Mouse (Mus musculus): ENCODE data around the gene Mcmbp. TPM values are rescaled to one million over a fixed set of nuclear protein-coding genes. Genes with fewer than 3 reads are reported as not detected.
A peak's percentile ranks its signal among the peaks of the same experiment; 100 is the strongest.

The Mcmbp gene
- polyA plus RNA-seq, 1 experiment = 15.6 TPM

- H3K4me1 ChIP-seq (ENCODE audit: control insufficient read depth, insufficient read depth, low read length) = peaks cover 7% of the 10 kb centered on the region; the same call in 1 of the 2 replicates
- no peak overlapping the region for H3K27ac ChIP-seq (ENCODE audit: insufficient read depth, low read length)
These were observed 8.5 kb upstream of the Mcmbp start for GRCm38 (mm10) chr7:128748758-128749157.

GRCm38 (mm10) chr7:128746151-128746550 lies 5.9 kb upstream of the Mcmbp start:
- peaks cover 7% of the 10 kb centered on the region; the same call in 1 of the 2 replicates for H3K4me1 ChIP-seq (ENCODE audit: control insufficient read depth, insufficient read depth, low read length)
- H3K4me3 ChIP-seq (ENCODE audit: insufficient read depth, low read length) = peak overlapping the region; percentile 65; the same call in 1 of the 2 replicates

More at GRCm38 (mm10) chr7:128748758-128749157, 8.5 kb upstream of the Mcmbp start:
- no peak for TF ChIP-seq CTCF (IDR thresholded peaks at IDR 0.05; ENCODE audit: extremely low read depth, insufficient read depth, low read length)
- TF ChIP-seq POLR2A (IDR thresholded peaks at IDR 0.05; ENCODE audit: extremely low read depth, insufficient read depth, low read length) = no peak
- no peak overlapping the region for H3K4me3 ChIP-seq (ENCODE audit: insufficient read depth, low read length)

GRCm38 (mm10) chr7:128744684-128745485 lies 4.6 kb upstream of the Mcmbp start, which contains the start of gene Sec23ip:
TSS of gene Sec23ip (plus strand) at chr7:128744943.
- Histone ChIP-seq H3K4me3 (ENCODE audit: insufficient read depth, low read length) (peak within 1 kb of the TSS; percentile 65), H3K4me1 (ENCODE audit: control insufficient read depth, insufficient read depth, low read length) (peaks cover 7% of the 10 kb centered on the region; the same call in 1 of the 2 replicates), H3K27ac (ENCODE audit: insufficient read depth, low read length) (no peak within 1 kb of the TSS)
- TF ChIP-seq POLR2A (IDR thresholded peaks at IDR 0.05; ENCODE audit: extremely low read depth, insufficient read depth, low read length) (peak; percentile 94), CTCF (IDR thresholded peaks at IDR 0.05; ENCODE audit: extremely low read depth, insufficient read depth, low read length) (no peak)

More at GRCm38 (mm10) chr7:128746151-128746550, 5.9 kb upstream of the Mcmbp start:
- no peak for TF ChIP-seq POLR2A (IDR thresholded peaks at IDR 0.05; ENCODE audit: extremely low read depth, insufficient read depth, low read length)
- no peak for TF ChIP-seq CTCF (IDR thresholded peaks at IDR 0.05; ENCODE audit: extremely low read depth, insufficient read depth, low read length)
- H3K27ac ChIP-seq (ENCODE audit: insufficient read depth, low read length) = no peak overlapping the region

- no peak overlapping the region for H3K27ac ChIP-seq (ENCODE audit: insufficient read depth, low read length)
- peaks cover 7% of the 10 kb centered on the region; the same call in 1 of the 2 replicates for H3K4me1 ChIP-seq (ENCODE audit: control insufficient read depth, insufficient read depth, low read length)
- TF ChIP-seq POLR2A (IDR thresholded peaks at IDR 0.05; ENCODE audit: extremely low read depth, insufficient read depth, low read length) (no peak), CTCF (IDR thresholded peaks at IDR 0.05; ENCODE audit: extremely low read depth, insufficient read depth, low read length) (no peak)
- H3K4me3 ChIP-seq (ENCODE audit: insufficient read depth, low read length) = no peak overlapping the region
These were observed 3.6 kb upstream of the Mcmbp start for GRCm38 (mm10) chr7:128743898-128744297.

- TF ChIP-seq POLR2A (IDR thresholded peaks at IDR 0.05; ENCODE audit: extremely low read depth, insufficient read depth, low read length) = no peak
- TF ChIP-seq CTCF (IDR thresholded peaks at IDR 0.05; ENCODE audit: extremely low read depth, insufficient read depth, low read length) = no peak
- Histone ChIP-seq H3K27ac (ENCODE audit: insufficient read depth, low read length) (peak overlapping the region; percentile 73; the same call in 1 of the 2 replicates), H3K4me1 (ENCODE audit: control insufficient read depth, insufficient read depth, low read length) (peaks cover 4% of the 10 kb centered on the region; the same call in 1 of the 2 replicates), H3K4me3 (ENCODE audit: insufficient read depth, low read length) (peak overlapping the region; percentile 67)
These were observed 625 bp downstream of the Mcmbp start for GRCm38 (mm10) chr7:128739462-128740277.

- Histone ChIP-seq H3K4me3 (ENCODE audit: insufficient read depth, low read length) (peak overlapping the region; percentile 67), H3K27ac (ENCODE audit: insufficient read depth, low read length) (no peak overlapping the region), H3K4me1 (ENCODE audit: control insufficient read depth, insufficient read depth, low read length) (peaks cover 4% of the 10 kb centered on the region; the same call in 1 of the 2 replicates)
- no peak for TF ChIP-seq POLR2A (IDR thresholded peaks at IDR 0.05; ENCODE audit: extremely low read depth, insufficient read depth, low read length)
- TF ChIP-seq CTCF (IDR thresholded peaks at IDR 0.05; ENCODE audit: extremely low read depth, insufficient read depth, low read length) = no peak
These were observed 1.2 kb downstream of the Mcmbp start for GRCm38 (mm10) chr7:128739116-128739461.

- Histone ChIP-seq H3K4me1 (ENCODE audit: control insufficient read depth, insufficient read depth, low read length) (peaks cover 4% of the 10 kb centered on the region; the same call in 1 of the 2 replicates), H3K4me3 (ENCODE audit: insufficient read depth, low read length) (no peak overlapping the region; the same call in 1 of the 2 replicates), H3K27ac (ENCODE audit: insufficient read depth, low read length) (no peak overlapping the region)
- TF ChIP-seq POLR2A (IDR thresholded peaks at IDR 0.05; ENCODE audit: extremely low read depth, insufficient read depth, low read length) = no peak
- no peak for TF ChIP-seq CTCF (IDR thresholded peaks at IDR 0.05; ENCODE audit: extremely low read depth, insufficient read depth, low read length)
These were observed 2.3 kb downstream of the Mcmbp start for GRCm38 (mm10) chr7:128738041-128738440.

- Histone ChIP-seq H3K4me3 (ENCODE audit: insufficient read depth, low read length) (no peak overlapping the region), H3K27ac (ENCODE audit: insufficient read depth, low read length) (no peak overlapping the region), H3K4me1 (ENCODE audit: control insufficient read depth, insufficient read depth, low read length) (0 out of 2 replicates have a peak, but pooled peaks cover under 1% of the 10 kb centered on the region)
- TF ChIP-seq POLR2A (IDR thresholded peaks at IDR 0.05; ENCODE audit: extremely low read depth, insufficient read depth, low read length) = no peak
- TF ChIP-seq CTCF (IDR thresholded peaks at IDR 0.05; ENCODE audit: extremely low read depth, insufficient read depth, low read length) = no peak
These were observed 8.7 kb downstream of the Mcmbp start for GRCm38 (mm10) chr7:128731585-128731984.

- no peak for TF ChIP-seq POLR2A (IDR thresholded peaks at IDR 0.05; ENCODE audit: extremely low read depth, insufficient read depth, low read length)
- no peak for TF ChIP-seq CTCF (IDR thresholded peaks at IDR 0.05; ENCODE audit: extremely low read depth, insufficient read depth, low read length)
- Histone ChIP-seq H3K4me3 (ENCODE audit: insufficient read depth, low read length) (no peak overlapping the region), H3K4me1 (ENCODE audit: control insufficient read depth, insufficient read depth, low read length) (0 out of 2 replicates have a peak, but pooled peaks cover 1% of the 10 kb centered on the region), H3K27ac (ENCODE audit: insufficient read depth, low read length) (no peak overlapping the region)
These were observed 11.6 kb downstream of the Mcmbp start for GRCm38 (mm10) chr7:128728738-128729137.
